Mouse (Mus musculus) MEL (cell line): ENCODE measurements around the gene Tceal3. TPM values are rescaled to one million over a fixed set of nuclear protein-coding genes. Genes with fewer than 3 reads are reported as not detected.
"Not testable (repeated sequence)": the region's sequence is repeated elsewhere in the genome, so short reads cannot be mapped to it uniquely, and the experiment has no call there.

Experiments used
- DNase-seq: peaks from one replicate; pipeline ENCODE4 v3.0.0; 2011; ENCODE audit warnings: low read depth, low spot score
- H3K27ac ChIP-seq: 2 replicates; pipeline ENCODE4 v1.5.1; 2012; ENCODE audit warnings: low read depth, mild to moderate bottlenecking, control low read depth, low read length, moderate library complexity; ENCODE audit not compliant: control insufficient read depth
- H3K27me3 ChIP-seq, 2 experiments: fragments of 150-350 bp in 1 of 2; sonication (generic) in 1 of 2; 2 replicates each; pipeline ENCODE4 v1.6.1; 2012; ENCODE audit warnings: low read length in 2 of 2, mild to moderate bottlenecking in 2 of 2, improper control_type of control experiment in 1 of 2, moderate library complexity in 1 of 2; ENCODE audit not compliant: insufficient read depth in 2 of 2, control insufficient read depth in 1 of 2
- H3K36me3 ChIP-seq, 2 experiments: 2 replicates each; pipeline ENCODE4 v1.6.1; 2012 to 2014; ENCODE audit warnings: low read length in 2 of 2, improper control_type of control experiment in 1 of 2, inconsistent platforms in 1 of 2, mild to moderate bottlenecking in 1 of 2; ENCODE audit not compliant: insufficient read depth in 2 of 2, control insufficient read depth in 1 of 2
- H3K4me1 ChIP-seq, 2 experiments: fragments of 150-350 bp in 1 of 2; sonication (generic) in 1 of 2; 2 replicates each; pipeline ENCODE4 v1.6.1; 2012; ENCODE audit warnings: low read length in 2 of 2, improper control_type of control experiment in 1 of 2, mild to moderate bottlenecking in 1 of 2; ENCODE audit not compliant: insufficient read depth in 2 of 2, control insufficient read depth in 1 of 2
- H3K4me3 ChIP-seq, 2 experiments: fragments of 150-350 bp in 1 of 2; sonication (generic) in 1 of 2; 2 replicates each; pipeline ENCODE4 v1.5.1; 2012; ENCODE audit warnings: low read depth in 2 of 2, low read length in 2 of 2, mild to moderate bottlenecking in 2 of 2, moderate library complexity in 2 of 2, control low read depth in 1 of 2, improper control_type of control experiment in 1 of 2; ENCODE audit not compliant: control insufficient read depth in 1 of 2, insufficient read depth in 1 of 2
- H3K79me2 ChIP-seq: 2 replicates; pipeline ENCODE4 v1.6.1; 2012; ENCODE audit warnings: mild to moderate bottlenecking, low read length, moderate library complexity; ENCODE audit not compliant: control insufficient read depth, poor library complexity, insufficient read depth
- H3K9ac ChIP-seq: 2 replicates; pipeline ENCODE4 v1.6.1; 2012; ENCODE audit warnings: low read depth, mild to moderate bottlenecking, control low read depth, low read length, moderate library complexity; ENCODE audit not compliant: control insufficient read depth, poor library complexity, severe bottlenecking
- H3K9me3 ChIP-seq: fragments of 150-350 bp; sonication (generic); replicated peaks from 2 replicates; pipeline ENCODE4 v1.6.1; 2012; ENCODE audit warnings: mild to moderate bottlenecking, low read length, improper control_type of control experiment, moderate library complexity; ENCODE audit not compliant: insufficient read depth
- ELF1 ChIP-seq: IDR thresholded peaks from 2 replicates; pipeline ENCODE4 v1.6.1; 2014; ENCODE audit warnings: low read depth, mild to moderate bottlenecking, inconsistent platforms, low read length, improper control_type of control experiment, moderate library complexity
- EP300 ChIP-seq, 2 experiments: IDR thresholded peaks; 2 replicates each; pipeline ENCODE4 v1.6.1; 2011; ENCODE audit warnings: improper control_type of control experiment in 2 of 2, low read length in 2 of 2, low read depth in 1 of 2, mild to moderate bottlenecking in 1 of 2
- GATA1 ChIP-seq: IDR thresholded peaks from 2 replicates; pipeline ENCODE4 v1.6.1; 2011; ENCODE audit warnings: low read depth, low read length, improper control_type of control experiment
- MAFK ChIP-seq: IDR thresholded peaks from 2 replicates; pipeline ENCODE4 v1.6.1; 2011; ENCODE audit warnings: low read depth, mild to moderate bottlenecking, low read length, improper control_type of control experiment, borderline replicate concordance
- MAX ChIP-seq: IDR thresholded peaks from 2 replicates; pipeline ENCODE4 v1.6.1; 2011; ENCODE audit warnings: low read length, improper control_type of control experiment
- MAZ ChIP-seq: IDR thresholded peaks from 2 replicates; pipeline ENCODE4 v1.6.1; 2012; ENCODE audit warnings: low read depth, mild to moderate bottlenecking, inconsistent platforms, low read length, improper control_type of control experiment
- MYB ChIP-seq: IDR thresholded peaks from 2 replicates; pipeline ENCODE4 v1.6.1; 2011; ENCODE audit warnings: mild to moderate bottlenecking, low read depth, low read length, improper control_type of control experiment
- POLR2AphosphoS2 ChIP-seq: IDR thresholded peaks from 2 replicates; pipeline ENCODE4 v1.6.1; 2011; ENCODE audit warnings: low read length, improper control_type of control experiment
- POLR2AphosphoS5 ChIP-seq: IDR thresholded peaks from 2 replicates; pipeline ENCODE4 v1.6.1; 2012; ENCODE audit warnings: low read depth, borderline replicate concordance, mild to moderate bottlenecking, inconsistent platforms, low read length, moderate library complexity, mixed read lengths
- RAD21 ChIP-seq: IDR thresholded peaks from 2 replicates; pipeline ENCODE4 v1.6.1; 2011; ENCODE audit warnings: mild to moderate bottlenecking, low read depth, low read length, improper control_type of control experiment
- TBP ChIP-seq: IDR thresholded peaks from 2 replicates; pipeline ENCODE4 v1.8.0; 2011; ENCODE audit warnings: low read depth, low read length, improper control_type of control experiment
- USF2 ChIP-seq, 2 experiments: IDR thresholded peaks; 2 replicates each; pipeline ENCODE4 v1.6.1; 2011 to 2012; ENCODE audit warnings: improper control_type of control experiment in 2 of 2, low read length in 2 of 2, borderline replicate concordance in 1 of 2, inconsistent platforms in 1 of 2, low read depth in 1 of 2, mild to moderate bottlenecking in 1 of 2; ENCODE audit not compliant: insufficient read depth in 1 of 2
- polyA plus RNA-seq, 2 experiments: library from polyadenylated mRNA; stranded (reverse) in 1 of 2; unstranded in 1 of 2; fragments of >175 nt in 1 of 2; fragments of >200 nt in 1 of 2; gene quantifications; 2 replicates each; pipeline versions ENCODE4 v1.2.1 to v1.2.4; 2012; ENCODE audit warnings: low replicate concordance in 2 of 2, low read depth in 1 of 2; ENCODE audit not compliant: insufficient read length in 2 of 2, insufficient read depth in 1 of 2, missing spikeins in 1 of 2
- total RNA-seq: library from RNA; depleted of rRNA; stranded (reverse); fragments of 300-350 nt; gene quantifications from 2 replicates; pipeline ENCODE4 v1.2.3, GENCODE M21; 2012; rRNA removed

The Tceal3 gene
- total RNA-seq = not detected in 2 replicates
- polyA plus RNA-seq = not detected

- Histone ChIP-seq H3K9ac (peak within 1 kb of the TSS; percentile 48), H3K9me3 (no peaks in the 10 kb centered on the region), H3K27me3 (no peaks in the 10 kb centered on the region; a peak in 1 of 4 replicates), H3K79me2 (no peaks in the 10 kb centered on the region), H3K36me3 (peaks cover 0 to 5% of the 10 kb centered on the region in 2 experiments; a peak in 2 of 4 replicates), H3K4me1 (peaks cover 0 to 6% of the 10 kb centered on the region in 2 experiments; a peak in 2 of 4 replicates), H3K27ac (no peak within 1 kb of the TSS), H3K4me3 (peak within 1 kb of the TSS; percentile 52 to 91)
- TF ChIP-seq MAFK = peak; percentile 99
- no peak for TF ChIP-seq MYB
- no peak for TF ChIP-seq POLR2AphosphoS2
- TF ChIP-seq MAZ = no peak
- 0 out of 2 replicates have a peak, but pooled peaks have one; percentile 15 for TF ChIP-seq GATA1
- TF ChIP-seq RAD21 = no peak
- TF ChIP-seq MAX = 0 out of 2 replicates have a peak, but pooled peaks have one; percentile 24
- TF ChIP-seq ELF1 = peak; percentile 69; the same call in 1 of the 2 replicates
- no peak for TF ChIP-seq EP300 (IDR thresholded peaks at IDR 0.05; ENCODE audit: low read depth in 1 of 2, low read length in 2 of 2)
- TF ChIP-seq TBP = peak; percentile 100
- no peak for TF ChIP-seq USF2 (IDR thresholded peaks at IDR 0.05; ENCODE audit: borderline replicate concordance in 1 of 2, insufficient read depth in 1 of 2, low read depth in 1 of 2, low read length in 2 of 2)
- no peak for TF ChIP-seq POLR2AphosphoS5
- peak; percentile 89 for DNase-seq
Observed at GRCm38 (mm10) chrX:136590199-136590896, at the start of gene Tceal3. TSS of gene Tceal3 (plus strand) at chrX:136590842.

- not testable (repeated sequence) for H3K9me3 ChIP-seq, H3K79me2 ChIP-seq, H3K4me3 ChIP-seq, H3K27me3 ChIP-seq, H3K36me3 ChIP-seq, H3K9ac ChIP-seq, DNase-seq, H3K27ac ChIP-seq, H3K4me1 ChIP-seq
Observed at GRCm38 (mm10) chrX:136543956-136544355, 46.7 kb upstream of the Tceal3 start, which contains the start of gene Kir3dl2. TSS of gene Kir3dl2 (minus strand) at chrX:136544056.

- H3K27ac ChIP-seq = not testable (repeated sequence)
- peak; percentile 77 for TF ChIP-seq MAFK
- TF ChIP-seq TBP = peak; percentile 98
- TF ChIP-seq, all 39 proteins: peak for 2; not testable (repeated sequence) for 37
- not testable (repeated sequence) for H3K27me3 ChIP-seq, H3K79me2 ChIP-seq, H3K9ac ChIP-seq, H3K9me3 ChIP-seq, H3K36me3 ChIP-seq, H3K4me1 ChIP-seq, H3K4me3 ChIP-seq
- peak; percentile 67 for DNase-seq
Observed at GRCm38 (mm10) chrX:136569094-136569493, 21.5 kb upstream of the Tceal3 start.
